Mouse (Mus musculus) embryonic facial prominence, embryonic 12.5 days (tissue): ENCODE data around the gene Zfp472. TPM values are rescaled to one million over a fixed set of nuclear protein-coding genes. Genes with fewer than 3 reads are reported as not detected.

Source experiments
- ATAC-seq: fragments of 200-750 bp; cut with Nextera tagmentation; 2 replicates; pipeline ENCODE4 v1.8.0; 2017; ENCODE audit not compliant: insufficient number of reproducible peaks, insufficient read depth, low FRiP score, low TSS enrichment
- H3K27ac ChIP-seq: fragments of 300-500 bp; sonication (generic); 2 replicates; pipeline ENCODE4 v1.5.1; 2016; ENCODE audit warnings: mild to moderate bottlenecking
- H3K27me3 ChIP-seq: fragments of 300-500 bp; sonication (generic); 2 replicates; pipeline ENCODE4 v1.6.1; 2016; ENCODE audit warnings: mild to moderate bottlenecking, moderate library complexity
- H3K36me3 ChIP-seq: fragments of 300-500 bp; sonication (generic); 2 replicates; pipeline ENCODE4 v1.6.1; 2016; ENCODE audit warnings: mild to moderate bottlenecking
- H3K4me1 ChIP-seq: fragments of 300-500 bp; sonication (generic); 2 replicates; pipeline ENCODE4 v1.6.1; 2016
- H3K4me2 ChIP-seq: fragments of 300-500 bp; sonication (generic); replicated peaks from 2 replicates; pipeline ENCODE4 v1.6.1; 2016; ENCODE audit warnings: mild to moderate bottlenecking, moderate library complexity
- H3K4me3 ChIP-seq: fragments of 300-500 bp; sonication (generic); 2 replicates; pipeline ENCODE4 v1.5.1; 2016; ENCODE audit warnings: mild to moderate bottlenecking
- H3K9ac ChIP-seq: fragments of 300-500 bp; sonication (generic); 2 replicates; pipeline ENCODE4 v1.6.1; 2016; ENCODE audit warnings: mild to moderate bottlenecking, moderate library complexity
- H3K9me3 ChIP-seq: fragments of 300-500 bp; sonication (generic); 2 replicates; pipeline ENCODE4 v1.6.1; 2016; ENCODE audit warnings: mild to moderate bottlenecking, moderate library complexity
- WGBS: fragments of 180-500 bp; shearing (Covaris S2); methylation state at CpG from one replicate; pipeline ENCODE4 v1.1.7; 2016; 5-methylcytosine and 5-hydroxymethylcytosine counted together
- polyA plus RNA-seq: library from polyadenylated mRNA; unstranded; fragments of >200 nt; fragmentation: Nextera tagmentation; extraction: Ambion mirVana; gene quantifications from 2 replicates; pipeline ENCODE4 v1.2.1, GENCODE M21; 2016

The Zfp472 gene
- polyA plus RNA-seq, 1 experiment from 2014 or later = 12.6 TPM

DNA sequence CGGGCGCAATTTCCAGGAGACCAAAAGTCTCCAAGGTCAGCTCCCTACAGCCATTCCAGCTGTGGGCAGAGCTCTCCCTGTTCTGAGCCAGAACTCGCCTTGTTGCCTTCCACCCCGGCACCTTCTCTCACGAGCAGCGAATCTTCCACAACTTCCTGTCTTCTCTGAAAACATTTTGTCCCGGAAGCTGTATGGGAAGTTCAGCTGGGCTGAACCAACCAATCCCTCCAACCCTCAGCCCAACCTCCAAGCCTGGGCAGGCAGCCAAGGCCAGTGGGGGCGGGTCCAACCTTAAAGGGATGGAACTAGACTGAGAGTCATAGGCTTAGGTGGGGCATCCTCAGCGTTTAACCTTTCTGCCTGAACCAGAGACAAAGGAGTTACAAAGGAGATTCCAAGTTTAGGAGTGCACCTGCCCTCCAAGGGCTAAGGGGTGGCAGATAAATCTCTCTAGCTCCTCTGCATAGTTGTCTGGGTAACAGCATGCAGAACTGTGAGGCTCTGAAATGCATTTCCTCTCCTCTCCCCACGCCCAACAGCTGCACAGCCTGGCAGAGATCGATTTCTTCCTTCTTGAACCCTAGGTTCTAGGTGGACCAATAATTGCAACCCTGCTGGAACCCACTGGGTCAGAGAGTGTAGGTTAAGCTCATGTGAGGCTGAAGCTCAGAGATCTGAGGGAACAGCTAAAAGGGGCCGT lies 18.2 kb upstream of the Zfp472 start, which contains the start of gene Cyp4f13:
TSS of gene Cyp4f13 (minus strand) at position 188 of the 700 bp plus-strand sequence.
- Histone ChIP-seq H3K4me2 (peak within 1 kb of the TSS; percentile 74), H3K4me3 (peak within 1 kb of the TSS; percentile 46), H3K27me3 (no peaks in the 10 kb centered on the region), H3K9me3 (no peaks in the 10 kb centered on the region), H3K4me1 (peaks cover 5% of the 10 kb centered on the region; the same call in 1 of the 2 replicates), H3K36me3 (no peaks in the 10 kb centered on the region), H3K27ac (no peak within 1 kb of the TSS), H3K9ac (peak within 1 kb of the TSS; percentile 55)
- peak; percentile 94 for ATAC-seq
- 34% methylated on average over 12 of the region's 12 CpGs for WGBS

DNA sequence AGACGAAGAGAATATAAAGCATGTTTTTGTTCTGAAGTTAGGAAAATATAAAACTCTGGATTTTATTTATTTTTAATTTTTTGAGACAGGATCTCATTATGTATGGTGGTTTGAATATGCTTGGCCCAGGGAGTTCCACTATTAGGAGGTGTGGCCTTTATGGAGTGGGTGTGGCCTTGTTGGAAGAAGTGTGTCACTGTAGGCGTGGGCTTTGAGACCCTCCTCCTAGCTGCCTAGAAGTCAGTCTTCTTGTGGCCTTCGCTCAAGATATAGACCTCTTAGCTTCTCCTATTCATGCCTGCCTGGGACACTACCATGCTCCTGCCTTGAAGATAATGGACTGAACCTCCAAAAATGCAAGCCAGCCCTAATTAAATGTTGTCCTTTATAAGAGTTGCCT lies 15.5 kb upstream of the Zfp472 start:
- no peaks in the 10 kb centered on the region for H3K27me3 ChIP-seq
- no peaks in the 10 kb centered on the region for H3K9me3 ChIP-seq
- no peak overlapping the region for H3K27ac ChIP-seq
- no peak overlapping the region for H3K4me3 ChIP-seq
- no peak for ATAC-seq
- no peaks in the 10 kb centered on the region for H3K36me3 ChIP-seq
- WGBS = 85% methylated on average over 3 of the region's 3 CpGs
- no peak overlapping the region for H3K4me2 ChIP-seq
- peaks cover 5% of the 10 kb centered on the region; the same call in 1 of the 2 replicates for H3K4me1 ChIP-seq
- no peak overlapping the region for H3K9ac ChIP-seq

DNA sequence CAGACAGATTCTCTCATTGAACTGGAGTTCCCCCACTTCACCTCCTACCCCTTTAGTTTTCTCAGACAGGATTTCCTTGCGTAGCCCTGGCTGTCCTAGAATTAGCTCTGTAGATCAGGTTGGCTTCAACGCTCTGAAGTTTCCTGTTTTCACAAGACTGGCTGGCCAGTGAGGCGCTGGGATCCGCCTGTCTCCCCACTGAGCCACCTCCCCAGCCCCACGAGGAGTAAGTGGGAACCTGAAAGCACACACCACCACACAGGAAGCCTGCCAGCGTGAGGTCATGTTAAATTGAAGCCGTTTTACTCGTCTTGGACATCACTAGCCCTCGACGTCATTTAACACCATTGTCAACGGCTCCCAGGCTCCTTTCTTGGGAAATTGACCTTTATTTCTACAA lies 14.6 kb upstream of the Zfp472 start:
- WGBS = 79% methylated on average over 11 of the region's 11 CpGs
- Histone ChIP-seq H3K4me1 (peaks cover 5% of the 10 kb centered on the region; the same call in 1 of the 2 replicates), H3K4me2 (no peak overlapping the region), H3K9ac (no peak overlapping the region), H3K4me3 (no peak overlapping the region), H3K27ac (no peak overlapping the region), H3K9me3 (no peaks in the 10 kb centered on the region), H3K27me3 (no peaks in the 10 kb centered on the region), H3K36me3 (no peaks in the 10 kb centered on the region)
- ATAC-seq = no peak

DNA sequence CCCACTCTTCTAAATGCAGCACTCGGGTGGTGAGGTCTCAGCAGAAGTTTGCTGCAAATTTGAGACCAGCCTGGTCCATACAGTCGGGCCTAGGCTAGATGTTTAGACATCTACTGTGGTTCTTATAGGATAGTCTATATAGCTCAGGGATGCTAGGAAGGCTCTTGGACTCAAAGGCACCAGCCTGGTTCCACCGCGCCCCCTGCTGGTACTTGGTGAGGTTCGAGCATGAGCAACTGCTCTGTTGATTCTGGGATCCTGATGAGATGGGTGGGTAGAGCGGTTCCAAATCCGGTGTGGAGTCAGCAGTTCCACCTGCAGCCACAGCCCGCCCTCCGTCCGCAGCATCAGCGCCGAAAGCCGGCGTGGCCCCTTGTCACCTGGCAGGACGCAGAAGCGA lies 14.2 kb upstream of the Zfp472 start:
- Histone ChIP-seq H3K27me3 (no peaks in the 10 kb centered on the region), H3K4me2 (no peak overlapping the region), H3K9ac (no peak overlapping the region), H3K36me3 (no peaks in the 10 kb centered on the region), H3K4me3 (no peak overlapping the region), H3K9me3 (no peaks in the 10 kb centered on the region), H3K4me1 (peaks cover 4% of the 10 kb centered on the region; the same call in 1 of the 2 replicates), H3K27ac (no peak overlapping the region)
- ATAC-seq = no peak
- 31% methylated on average over 16 of the region's 16 CpGs for WGBS

DNA sequence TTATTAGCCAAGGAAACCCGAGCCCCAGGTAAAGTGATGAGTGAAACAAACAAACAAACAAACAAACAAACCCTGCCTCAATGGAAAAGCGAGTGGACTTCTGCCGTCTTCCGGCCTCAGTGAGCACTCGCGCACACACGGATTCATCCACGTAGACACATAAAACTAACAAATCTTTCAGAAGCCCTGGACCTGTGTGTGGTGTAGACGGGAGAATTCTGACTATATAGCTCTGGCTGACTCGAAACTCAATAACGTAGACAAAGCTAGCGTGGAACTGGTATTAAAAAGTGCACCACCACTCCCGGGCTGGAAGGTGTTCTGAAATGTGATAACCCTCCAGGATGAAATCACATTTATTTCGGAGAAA lies 376 bp upstream of the Zfp472 start:
- Histone ChIP-seq H3K4me2 (peak overlapping the region; percentile 76), H3K27me3 (no peaks in the 10 kb centered on the region), H3K36me3 (no peaks in the 10 kb centered on the region), H3K9ac (peak overlapping the region; percentile 66), H3K27ac (peak overlapping the region; percentile 67; the same call in 1 of the 2 replicates), H3K4me1 (peaks cover 13% of the 10 kb centered on the region), H3K9me3 (no peaks in the 10 kb centered on the region), H3K4me3 (peak overlapping the region; percentile 77)
- under 1% methylated on average over 14 of the region's 14 CpGs for WGBS
- no peak; the same call in 1 of the 2 replicates for ATAC-seq

DNA sequence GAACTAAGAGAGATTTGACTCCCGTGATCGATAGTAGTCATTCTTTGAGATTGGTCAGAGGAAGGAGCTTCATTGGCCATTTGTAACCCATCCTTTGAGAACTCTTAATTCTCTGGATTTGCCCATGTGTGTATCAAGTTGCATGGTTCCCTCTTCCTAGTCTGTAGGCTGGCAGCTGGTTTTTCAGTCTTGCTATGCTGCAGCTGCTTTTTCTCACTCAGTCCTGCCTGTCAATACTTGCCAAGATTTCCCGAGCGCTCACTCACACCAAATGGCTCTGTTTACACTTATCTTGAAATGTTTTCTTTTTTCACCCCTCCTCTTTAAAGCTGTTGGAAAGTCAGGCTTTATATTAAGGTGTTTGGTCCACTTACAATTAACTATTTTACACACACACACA lies 15.7 kb downstream of the Zfp472 start:
- H3K4me2 ChIP-seq = no peak overlapping the region
- 88% methylated on average over 4 of the region's 4 CpGs for WGBS
- H3K4me1 ChIP-seq = no peaks in the 10 kb centered on the region
- peaks cover 37% of the 10 kb centered on the region for H3K36me3 ChIP-seq
- H3K27ac ChIP-seq = no peak overlapping the region
- ATAC-seq = no peak
- no peak overlapping the region for H3K4me3 ChIP-seq
- H3K9ac ChIP-seq = no peak overlapping the region
- no peaks in the 10 kb centered on the region for H3K27me3 ChIP-seq
- H3K9me3 ChIP-seq = no peaks in the 10 kb centered on the region

DNA sequence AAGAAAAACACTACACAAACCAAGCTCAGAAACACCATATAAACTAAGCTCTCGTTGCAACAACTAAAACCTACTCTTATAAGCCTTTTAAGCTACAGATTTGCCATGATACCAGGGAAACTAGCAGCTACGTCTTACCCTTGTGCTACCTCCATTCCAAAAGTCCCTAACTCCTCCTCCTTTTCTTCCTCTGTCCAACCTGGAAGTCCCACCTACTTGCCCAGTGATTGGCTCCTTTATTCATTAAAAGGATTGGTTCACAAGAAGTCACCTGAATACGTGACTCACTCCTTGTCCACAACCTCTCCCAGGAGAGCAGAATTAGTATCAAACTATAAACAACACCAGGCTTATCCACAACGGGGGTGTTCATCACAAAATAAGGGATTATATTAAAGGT lies 20.7 kb downstream of the Zfp472 start:
- Histone ChIP-seq H3K36me3 (no peaks in the 10 kb centered on the region), H3K4me1 (no peaks in the 10 kb centered on the region), H3K9ac (no peak overlapping the region), H3K4me3 (no peak overlapping the region), H3K9me3 (no peaks in the 10 kb centered on the region), H3K27me3 (no peaks in the 10 kb centered on the region), H3K27ac (no peak overlapping the region), H3K4me2 (no peak overlapping the region)
- ATAC-seq = no peak
- 69% methylated on average over 4 of the region's 4 CpGs for WGBS

DNA sequence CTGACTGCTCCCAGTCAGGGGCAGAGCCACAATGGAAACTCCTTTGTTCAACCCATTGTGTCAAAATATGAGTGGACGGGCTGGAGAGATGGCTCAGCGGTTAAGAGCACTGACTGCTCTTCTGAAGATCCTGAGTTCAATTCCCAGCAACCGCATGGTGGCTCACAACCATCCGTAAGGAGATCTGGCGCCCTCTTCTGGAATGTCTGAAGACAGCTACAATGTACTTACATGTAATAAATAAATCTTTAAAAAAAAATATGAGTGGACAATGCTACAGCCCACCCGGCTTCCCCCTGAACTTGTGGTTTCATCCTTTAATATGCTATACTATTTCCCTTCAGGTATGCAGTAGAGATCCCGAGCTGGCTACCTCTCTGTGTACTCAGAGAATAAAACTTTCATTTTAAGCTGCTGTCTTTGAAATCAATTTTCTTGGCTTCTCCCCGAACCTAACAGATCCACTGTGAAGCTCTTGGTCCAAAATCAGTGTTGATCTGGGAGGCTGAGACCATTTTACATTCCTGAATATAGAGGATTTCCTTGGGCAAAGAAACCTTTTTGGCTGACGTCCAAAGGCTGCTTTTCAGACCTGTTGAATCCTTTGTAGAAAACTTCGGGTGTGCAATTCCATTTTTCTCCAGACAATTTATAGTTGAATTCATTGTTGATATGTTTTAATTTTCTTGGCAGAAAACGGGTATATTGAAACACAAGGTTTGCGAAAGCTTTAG lies 26.5 kb downstream of the Zfp472 start:
- peak overlapping the region; percentile 64 for H3K4me3 ChIP-seq
- H3K9ac ChIP-seq = no peak overlapping the region
- WGBS = 67% methylated on average over 12 of the region's 12 CpGs

DNA sequence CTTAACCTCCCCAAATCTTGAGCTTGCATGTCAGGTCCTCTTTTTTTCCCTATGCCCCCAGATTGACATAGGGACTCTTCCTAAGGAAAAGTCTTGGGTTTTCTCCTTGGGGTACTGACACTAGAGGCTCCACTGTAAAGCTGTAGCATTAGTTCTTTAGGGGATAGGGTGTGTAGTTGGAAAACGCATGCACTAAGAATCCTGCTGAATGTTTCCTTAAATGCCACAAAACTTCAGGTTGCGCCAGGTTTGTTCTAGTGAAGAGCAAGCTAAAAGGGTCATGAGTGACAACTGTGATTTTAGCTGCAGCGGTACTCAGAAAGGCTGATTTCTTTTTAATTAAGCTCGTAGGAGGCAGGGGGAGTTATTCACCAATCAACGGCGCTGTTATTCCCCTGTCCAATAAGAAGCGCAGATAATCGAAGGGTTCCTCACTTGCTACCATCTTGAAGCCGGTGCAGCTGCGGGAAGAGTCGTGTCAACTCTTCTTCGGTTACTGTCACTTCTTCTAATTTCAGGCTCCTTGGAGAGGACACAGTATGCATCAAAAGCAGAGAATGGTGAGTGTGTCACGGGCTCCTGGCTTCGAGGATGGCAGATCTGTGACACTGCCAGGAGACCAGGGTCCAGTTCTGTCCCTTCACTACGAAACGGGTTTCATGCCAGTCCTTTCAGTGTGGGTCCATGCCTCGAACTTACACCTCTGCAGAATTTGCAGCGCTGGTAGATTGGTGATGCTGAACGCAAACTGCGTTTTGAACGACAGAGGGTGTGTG lies 27.3 kb downstream of the Zfp472 start, which contains the start of gene Zfp952:
TSS of gene Zfp952 (plus strand) at position 431 of the 776 bp plus-strand sequence.
- H3K4me3 ChIP-seq = peak within 1 kb of the TSS; percentile 64
- no peaks in the 10 kb centered on the region for H3K27me3 ChIP-seq
- H3K36me3 ChIP-seq = peaks cover 13% of the 10 kb centered on the region
- peak within 1 kb of the TSS; percentile 81 for H3K4me2 ChIP-seq
- peak; percentile 81 for ATAC-seq
- H3K27ac ChIP-seq = peak within 1 kb of the TSS; percentile 64
- no peaks in the 10 kb centered on the region for H3K9me3 ChIP-seq
- H3K9ac ChIP-seq = peak within 1 kb of the TSS; percentile 66
- peaks cover 6% of the 10 kb centered on the region for H3K4me1 ChIP-seq
- 2% methylated on average over 21 of the region's 21 CpGs for WGBS

More for the DNA sequence above, 26.5 kb downstream of the Zfp472 start:
- Histone ChIP-seq H3K27ac (no peak overlapping the region), H3K4me2 (peak overlapping the region; percentile 81), H3K4me1 (peaks cover 6% of the 10 kb centered on the region), H3K36me3 (peaks cover 13% of the 10 kb centered on the region), H3K27me3 (no peaks in the 10 kb centered on the region), H3K9me3 (no peaks in the 10 kb centered on the region)
- no peak for ATAC-seq

DNA sequence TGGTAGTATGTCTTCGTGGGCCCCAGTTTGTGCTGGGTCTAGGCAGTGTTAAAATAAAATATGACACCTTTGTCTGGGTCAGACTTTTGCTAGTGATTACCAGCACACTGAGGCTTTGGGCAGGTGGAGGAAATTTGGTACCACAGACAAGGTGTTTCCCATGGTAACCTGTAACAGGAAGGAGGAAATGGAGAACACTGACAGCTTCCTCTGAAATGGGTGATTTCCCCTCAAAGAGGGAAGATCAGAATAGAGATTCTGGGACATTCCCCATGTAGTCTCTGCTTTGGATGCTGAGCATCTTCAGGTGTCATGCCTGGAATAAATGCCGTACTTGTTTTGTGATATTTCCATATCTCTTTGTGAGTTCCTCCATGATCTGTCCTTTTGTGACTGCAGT lies 32.9 kb downstream of the Zfp472 start:
- no peak overlapping the region for H3K4me2 ChIP-seq
- no peaks in the 10 kb centered on the region for H3K27me3 ChIP-seq
- H3K4me1 ChIP-seq = peaks cover 6% of the 10 kb centered on the region
- no peak overlapping the region for H3K4me3 ChIP-seq
- no peak overlapping the region for H3K27ac ChIP-seq
- no peak for ATAC-seq
- peaks cover 37% of the 10 kb centered on the region for H3K36me3 ChIP-seq
- no peak overlapping the region for H3K9ac ChIP-seq
- peaks cover 7% of the 10 kb centered on the region for H3K9me3 ChIP-seq
- WGBS = 90% methylated on average over 2 of the region's 2 CpGs

DNA sequence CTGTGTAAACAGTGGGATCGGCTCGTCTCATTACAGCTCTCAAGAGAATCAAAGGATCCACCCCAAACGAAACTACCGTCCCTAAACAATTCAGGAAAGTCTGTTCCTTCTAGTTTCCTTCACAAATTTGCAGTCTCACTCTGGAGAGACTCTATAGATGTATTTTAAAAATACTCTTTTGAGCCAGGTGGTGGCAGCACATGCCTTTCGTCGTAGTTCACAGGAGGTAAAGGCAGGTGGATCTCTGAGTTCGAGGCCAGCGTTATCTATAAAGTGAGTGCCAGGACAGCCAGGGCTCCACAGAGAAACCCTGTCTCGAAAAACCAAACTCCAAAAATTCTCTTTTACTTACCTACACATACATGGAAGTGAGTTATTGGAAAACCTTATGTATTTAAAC lies 42.7 kb downstream of the Zfp472 start:
- no peak overlapping the region for H3K27ac ChIP-seq
- H3K4me2 ChIP-seq = no peak overlapping the region
- no peak overlapping the region for H3K9ac ChIP-seq
- WGBS = 50% methylated on average over 9 of the region's 9 CpGs
- H3K4me1 ChIP-seq = no peaks in the 10 kb centered on the region
- H3K36me3 ChIP-seq = peaks cover 25% of the 10 kb centered on the region
- no peak for ATAC-seq
- H3K4me3 ChIP-seq = no peak overlapping the region
- H3K27me3 ChIP-seq = no peaks in the 10 kb centered on the region
- H3K9me3 ChIP-seq = peaks cover 8% of the 10 kb centered on the region
